Mouse (Mus musculus): ENCODE measurements around the gene Sh2d1b1. TPM values are rescaled to one million over a fixed set of nuclear protein-coding genes. Genes with fewer than 3 reads are reported as not detected.
"Not testable (repeated sequence)": the region's sequence is repeated elsewhere in the genome, so short reads cannot be mapped to it uniquely, and the experiment has no call there.

The Sh2d1b1 gene
- 0.12 and 0.43 TPM in 2 replicates for polyA plus RNA-seq (2015; fragmentation: Nextera tagmentation; extraction: Ambion mirVana)

DNA sequence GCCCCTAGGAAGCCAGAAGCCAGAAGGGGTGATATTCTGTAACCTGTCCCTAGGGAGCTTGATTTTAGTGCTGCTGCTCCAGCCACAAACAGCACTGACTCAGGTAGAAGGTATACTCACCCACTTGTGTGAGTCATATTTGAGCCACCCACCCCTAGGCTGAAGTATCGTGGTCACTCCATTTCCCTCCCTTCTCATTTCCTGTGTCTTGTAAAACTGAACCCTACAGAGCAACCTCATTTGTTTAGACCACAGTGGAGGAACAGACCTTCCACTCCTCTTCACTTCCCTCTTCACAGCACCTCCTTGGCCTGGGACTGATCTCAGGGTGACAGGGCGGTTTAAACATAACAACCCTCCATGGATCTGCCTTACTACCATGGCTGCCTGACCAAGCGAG is at the start of gene Sh2d1b1:
Gene Sh2d1b1 (plus strand): TSS at position 305 of the 400 bp plus-strand sequence.
- 72% methylated on average over 2 of the region's 3 CpGs for WGBS
- Histone ChIP-seq H3K4me1 (ENCODE audit: control insufficient read depth, insufficient read depth, low read length) (no peaks in the 10 kb centered on the region), H3K27ac (ENCODE audit: low read length) (no peak within 1 kb of the TSS), H3K4me3 (replicated peaks; ENCODE audit: low read length) (no peak within 1 kb of the TSS), H3K4me2 (ENCODE audit: low read depth, low read length) (no peak within 1 kb of the TSS), H3K36me3 (ENCODE audit: control insufficient read depth, insufficient read depth, low read length) (no peaks in the 10 kb centered on the region), H3K27me3 (ENCODE audit: control insufficient read depth, insufficient read depth, low read length) (no peaks in the 10 kb centered on the region), H3K9ac (ENCODE audit: low read length) (no peak within 1 kb of the TSS), H3K9me3 (replicated peaks; ENCODE audit: control insufficient read depth, low read length) (no peaks in the 10 kb centered on the region)
- ATAC-seq (ENCODE audit: insufficient read depth, low FRiP score) = no peak

DNA sequence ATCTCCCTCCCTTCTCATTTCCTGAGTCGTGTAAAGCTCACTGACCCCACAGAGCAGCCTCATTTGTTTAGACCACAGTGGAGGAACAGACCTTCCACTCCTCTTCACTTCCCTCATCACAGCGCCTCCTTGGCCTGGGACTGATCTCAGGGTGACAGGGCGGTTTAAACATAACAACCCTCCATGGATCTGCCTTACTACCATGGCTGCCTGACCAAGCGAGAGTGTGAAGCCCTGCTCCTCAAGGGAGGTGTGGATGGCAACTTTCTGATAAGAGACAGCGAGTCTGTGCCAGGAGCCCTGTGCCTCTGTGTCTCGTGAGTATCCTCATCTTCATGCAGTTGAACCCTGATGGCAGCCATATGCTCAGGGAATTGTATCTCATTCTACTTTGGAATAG is 44.4 kb upstream of the Sh2d1b1 start, which contains the start of gene Sh2d1b2:
Gene Sh2d1b2 (plus strand): TSS at position 62 of the 400 bp plus-strand sequence.
- H3K9me3 ChIP-seq (replicated peaks; ENCODE audit: control insufficient read depth, low read length); H3K4me2 ChIP-seq (ENCODE audit: low read depth, low read length); H3K27me3 ChIP-seq (ENCODE audit: control insufficient read depth, insufficient read depth, low read length); H3K36me3 ChIP-seq (ENCODE audit: control insufficient read depth, insufficient read depth, low read length); ATAC-seq (ENCODE audit: insufficient read depth, low FRiP score); H3K27ac ChIP-seq (ENCODE audit: low read length); H3K4me3 ChIP-seq (replicated peaks; ENCODE audit: low read length); H3K4me1 ChIP-seq (ENCODE audit: control insufficient read depth, insufficient read depth, low read length); H3K9ac ChIP-seq (ENCODE audit: low read length): not testable (repeated sequence)
- WGBS = 66% methylated on average over 5 of the region's 6 CpGs

DNA sequence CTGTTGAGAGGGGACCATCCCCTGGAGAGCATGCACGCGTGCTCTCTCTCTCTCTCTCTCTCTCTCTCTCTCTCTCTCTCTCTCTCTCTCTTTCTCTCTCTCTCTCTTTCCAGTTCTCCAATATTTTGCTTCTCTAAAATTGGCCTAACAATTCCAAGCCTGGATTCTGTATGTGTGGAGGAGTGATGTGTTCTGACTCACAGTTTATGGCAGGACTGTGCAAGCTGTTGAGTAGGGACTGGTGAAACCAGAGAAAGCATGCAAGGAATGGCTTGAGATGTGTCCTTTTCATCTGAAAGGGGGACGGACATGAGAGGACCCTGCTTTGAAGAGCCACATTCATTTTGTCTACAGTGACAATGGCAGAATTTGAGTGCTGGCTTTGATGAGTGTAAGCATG is 32.1 kb upstream of the Sh2d1b1 start:
- 85% methylated on average over 3 of the region's 3 CpGs for WGBS
- Histone ChIP-seq H3K36me3 (ENCODE audit: control insufficient read depth, insufficient read depth, low read length) (no peaks in the 10 kb centered on the region), H3K27me3 (ENCODE audit: control insufficient read depth, insufficient read depth, low read length) (no peaks in the 10 kb centered on the region), H3K9ac (ENCODE audit: low read length) (no peak overlapping the region), H3K9me3 (replicated peaks; ENCODE audit: control insufficient read depth, low read length) (no peaks in the 10 kb centered on the region), H3K27ac (ENCODE audit: low read length) (no peak overlapping the region), H3K4me2 (ENCODE audit: low read depth, low read length) (no peak overlapping the region), H3K4me1 (ENCODE audit: control insufficient read depth, insufficient read depth, low read length) (no peaks in the 10 kb centered on the region), H3K4me3 (replicated peaks; ENCODE audit: low read length) (no peak overlapping the region)
- ATAC-seq (ENCODE audit: insufficient read depth, low FRiP score) = no peak

DNA sequence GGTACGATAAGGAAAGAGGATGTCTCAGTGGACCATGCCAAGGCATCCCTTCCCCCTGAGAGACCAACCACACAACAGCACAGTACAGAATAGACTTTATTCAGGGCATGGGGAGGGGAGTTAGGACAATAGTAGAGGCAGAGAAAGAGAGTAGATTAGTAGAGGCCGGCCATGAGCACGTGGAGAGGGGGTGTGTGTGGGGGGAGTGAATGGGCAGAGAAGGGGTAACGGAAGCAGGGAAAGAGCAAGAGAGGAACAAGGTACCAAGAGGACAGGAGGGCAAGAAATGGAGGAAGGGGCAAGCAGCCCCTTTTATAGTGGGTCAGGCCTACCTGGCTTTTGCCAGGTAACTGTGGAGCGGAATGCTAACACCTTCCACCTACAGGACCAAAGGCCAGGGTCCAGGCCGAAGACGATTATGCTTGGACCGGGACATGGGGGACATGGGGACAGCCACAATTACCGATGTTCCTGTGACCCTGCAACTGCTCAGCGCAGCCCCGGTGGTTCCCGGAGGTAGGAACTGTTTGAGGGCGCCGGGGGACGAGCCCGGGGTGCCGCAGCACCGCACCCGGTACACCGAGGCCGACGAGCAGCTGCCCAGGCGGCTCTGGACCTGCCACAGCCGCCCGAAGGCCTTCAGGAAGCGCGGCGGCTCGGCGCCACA is 22.1 kb upstream of the Sh2d1b1 start:
- Histone ChIP-seq H3K4me2 (ENCODE audit: low read depth, low read length) (peak overlapping the region; percentile 69), H3K36me3 (ENCODE audit: control insufficient read depth, insufficient read depth, low read length) (no peaks in the 10 kb centered on the region), H3K9ac (ENCODE audit: low read length) (peak overlapping the region; percentile 82), H3K27me3 (ENCODE audit: control insufficient read depth, insufficient read depth, low read length) (no peaks in the 10 kb centered on the region), H3K9me3 (replicated peaks; ENCODE audit: control insufficient read depth, low read length) (no peaks in the 10 kb centered on the region), H3K4me3 (replicated peaks; ENCODE audit: low read length) (peak overlapping the region; percentile 63), H3K4me1 (ENCODE audit: control insufficient read depth, insufficient read depth, low read length) (no peaks in the 10 kb centered on the region), H3K27ac (ENCODE audit: low read length) (no peak overlapping the region)
- ATAC-seq (ENCODE audit: insufficient read depth, low FRiP score) = peak; percentile 44; the same call in 1 of the 2 replicates
- 26% methylated on average over 30 of the region's 30 CpGs for WGBS

DNA sequence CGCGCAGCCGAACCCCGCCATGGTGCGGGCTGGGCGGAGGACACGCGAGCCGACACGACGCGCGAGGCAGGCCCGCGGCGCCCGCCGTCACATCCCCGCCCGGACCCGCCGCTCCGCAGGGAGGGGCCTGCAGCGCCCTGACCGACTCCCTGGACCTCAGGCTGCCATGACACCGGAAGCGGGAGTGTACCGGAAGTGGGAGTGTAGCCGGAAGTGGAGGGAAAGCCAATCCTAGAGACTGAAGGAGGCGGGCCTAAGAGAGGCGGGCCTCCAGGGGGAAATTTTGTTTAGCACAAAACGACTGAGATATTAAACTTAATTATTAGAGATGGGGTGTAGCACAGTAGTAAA is 21.6 kb upstream of the Sh2d1b1 start:
- Histone ChIP-seq H3K4me1 (ENCODE audit: control insufficient read depth, insufficient read depth, low read length) (no peaks in the 10 kb centered on the region), H3K9ac (ENCODE audit: low read length) (peak overlapping the region; percentile 82), H3K27me3 (ENCODE audit: control insufficient read depth, insufficient read depth, low read length) (no peaks in the 10 kb centered on the region), H3K9me3 (replicated peaks; ENCODE audit: control insufficient read depth, low read length) (no peaks in the 10 kb centered on the region), H3K36me3 (ENCODE audit: control insufficient read depth, insufficient read depth, low read length) (no peaks in the 10 kb centered on the region), H3K27ac (ENCODE audit: low read length) (no peak overlapping the region), H3K4me2 (ENCODE audit: low read depth, low read length) (peak overlapping the region; percentile 69), H3K4me3 (replicated peaks; ENCODE audit: low read length) (peak overlapping the region; percentile 63)
- ATAC-seq (ENCODE audit: insufficient read depth, low FRiP score) = peak; percentile 96
- WGBS = 4% methylated on average over 29 of the region's 32 CpGs

DNA sequence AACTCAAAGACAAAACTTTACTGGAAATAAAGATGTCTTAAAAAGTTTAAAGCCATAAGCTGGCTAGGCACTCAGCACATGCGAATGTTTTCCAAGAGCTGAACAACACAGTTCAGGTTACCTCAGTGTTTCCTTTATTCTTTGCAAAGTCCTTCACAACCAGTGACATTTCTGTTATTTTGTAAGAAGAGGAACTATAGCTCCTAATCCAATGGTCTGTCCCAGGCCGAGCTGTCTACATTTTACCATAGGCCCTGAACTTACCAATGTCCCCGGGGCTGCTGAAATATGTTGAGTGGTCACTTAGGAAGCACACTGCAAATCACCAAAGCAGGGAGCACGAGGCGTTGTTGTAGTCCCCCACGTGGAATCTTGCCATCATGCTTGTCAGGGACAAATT is 6.8 kb upstream of the Sh2d1b1 start:
- Histone ChIP-seq H3K9ac (ENCODE audit: low read length) (no peak overlapping the region), H3K36me3 (ENCODE audit: control insufficient read depth, insufficient read depth, low read length) (no peaks in the 10 kb centered on the region)
- ATAC-seq (ENCODE audit: insufficient read depth, low FRiP score) = no peak

DNA sequence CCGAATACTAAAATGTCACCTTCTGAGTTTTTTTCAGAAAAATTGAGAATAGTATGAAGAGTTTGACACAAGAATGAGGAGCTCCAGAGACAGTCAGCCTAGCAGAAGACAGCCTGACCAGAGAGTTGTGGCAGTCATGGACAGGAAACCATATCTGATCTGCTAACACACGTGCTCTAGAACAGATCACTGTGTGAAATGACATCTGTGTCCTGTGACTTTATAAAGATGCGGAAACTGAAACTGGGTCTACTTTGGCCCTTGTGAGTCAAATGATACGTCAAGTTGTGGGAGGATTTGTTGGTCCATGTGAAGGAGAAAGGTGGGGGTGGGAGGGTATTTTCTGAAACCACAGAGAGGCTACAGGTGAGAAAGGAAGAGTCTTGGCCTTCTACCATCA is 6.4 kb upstream of the Sh2d1b1 start:
- Histone ChIP-seq H3K4me3 (replicated peaks; ENCODE audit: low read length) (no peak overlapping the region), H3K4me1 (ENCODE audit: control insufficient read depth, insufficient read depth, low read length) (no peaks in the 10 kb centered on the region), H3K4me2 (ENCODE audit: low read depth, low read length) (no peak overlapping the region), H3K36me3 (ENCODE audit: control insufficient read depth, insufficient read depth, low read length) (no peaks in the 10 kb centered on the region), H3K27me3 (ENCODE audit: control insufficient read depth, insufficient read depth, low read length) (no peaks in the 10 kb centered on the region), H3K9ac (ENCODE audit: low read length) (no peak overlapping the region), H3K9me3 (replicated peaks; ENCODE audit: control insufficient read depth, low read length) (no peaks in the 10 kb centered on the region), H3K27ac (ENCODE audit: low read length) (no peak overlapping the region)
- WGBS = 76% methylated on average over 4 of the region's 4 CpGs
- ATAC-seq (ENCODE audit: insufficient read depth, low FRiP score) = no peak

More for the DNA sequence above, 6.8 kb upstream of the Sh2d1b1 start:
- Histone ChIP-seq H3K4me3 (replicated peaks; ENCODE audit: low read length) (no peak overlapping the region), H3K27ac (ENCODE audit: low read length) (no peak overlapping the region), H3K9me3 (replicated peaks; ENCODE audit: control insufficient read depth, low read length) (no peaks in the 10 kb centered on the region), H3K27me3 (ENCODE audit: control insufficient read depth, insufficient read depth, low read length) (no peaks in the 10 kb centered on the region), H3K4me2 (ENCODE audit: low read depth, low read length) (no peak overlapping the region), H3K4me1 (ENCODE audit: control insufficient read depth, insufficient read depth, low read length) (no peaks in the 10 kb centered on the region)
- 84% methylated on average over 6 of the region's 6 CpGs for WGBS

DNA sequence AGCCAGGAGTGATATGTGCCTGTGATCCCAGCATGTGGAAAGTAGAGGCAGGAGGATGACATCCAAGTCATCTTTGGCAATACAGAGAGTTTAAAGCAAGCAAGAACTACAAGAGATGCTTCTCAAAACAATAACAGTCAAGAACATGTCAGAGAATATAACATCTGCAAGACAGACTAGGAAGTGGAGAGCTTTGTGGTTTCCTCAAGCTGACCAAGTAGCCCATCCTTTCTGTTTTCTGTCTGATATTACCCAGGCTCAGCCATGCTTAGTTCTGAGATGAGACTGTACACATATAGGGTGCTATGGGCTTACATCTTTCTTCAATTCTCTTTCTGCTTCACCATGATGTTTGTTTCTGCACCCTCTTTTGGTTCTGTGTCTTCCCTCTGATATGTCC is 3.9 kb upstream of the Sh2d1b1 start:
- Histone ChIP-seq H3K9ac (ENCODE audit: low read length) (no peak overlapping the region), H3K9me3 (replicated peaks; ENCODE audit: control insufficient read depth, low read length) (no peaks in the 10 kb centered on the region), H3K4me1 (ENCODE audit: control insufficient read depth, insufficient read depth, low read length) (no peaks in the 10 kb centered on the region), H3K27me3 (ENCODE audit: control insufficient read depth, insufficient read depth, low read length) (no peaks in the 10 kb centered on the region), H3K4me2 (ENCODE audit: low read depth, low read length) (no peak overlapping the region), H3K36me3 (ENCODE audit: control insufficient read depth, insufficient read depth, low read length) (no peaks in the 10 kb centered on the region), H3K27ac (ENCODE audit: low read length) (no peak overlapping the region), H3K4me3 (replicated peaks; ENCODE audit: low read length) (no peak overlapping the region)
- no peak for ATAC-seq (ENCODE audit: insufficient read depth, low FRiP score)

DNA sequence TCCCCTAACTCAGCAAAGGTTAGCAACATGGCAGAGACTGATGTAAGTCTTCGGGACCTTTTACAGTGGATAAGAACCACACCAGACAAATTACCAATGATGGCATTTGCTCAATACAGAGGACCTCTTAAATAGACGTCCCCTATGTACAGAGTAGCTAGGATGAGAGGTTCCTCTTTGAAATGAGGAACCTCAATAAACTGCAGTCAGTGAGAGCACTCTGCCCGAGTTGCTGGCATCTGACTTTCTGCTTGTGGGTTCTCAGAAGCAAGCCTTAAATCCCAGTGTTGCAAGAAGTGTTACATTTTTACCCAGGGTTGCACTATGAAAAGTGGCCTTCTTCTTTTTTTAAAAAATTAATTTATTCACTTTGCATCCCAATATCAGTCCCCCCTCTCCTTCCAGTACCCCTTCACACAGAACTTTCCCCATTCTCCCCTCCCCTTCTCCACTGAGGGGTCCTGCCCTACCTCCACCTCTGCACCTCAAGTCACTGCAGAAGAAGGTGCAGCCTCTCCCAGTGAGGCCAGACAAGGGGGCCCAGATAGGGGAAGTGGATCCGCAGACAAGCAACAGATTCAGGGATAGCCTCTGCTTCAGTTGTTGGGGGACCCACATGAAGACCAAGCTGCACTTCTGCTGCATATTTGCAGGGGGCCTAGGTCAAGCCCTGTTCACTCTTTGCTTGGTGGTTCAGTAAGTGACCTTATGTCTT is 5.5 kb downstream of the Sh2d1b1 start:
- WGBS = 69% methylated on average over 4 of the region's 4 CpGs
- Histone ChIP-seq H3K36me3 (ENCODE audit: control insufficient read depth, insufficient read depth, low read length) (no peaks in the 10 kb centered on the region), H3K9me3 (replicated peaks; ENCODE audit: control insufficient read depth, low read length) (no peaks in the 10 kb centered on the region), H3K9ac (ENCODE audit: low read length) (no peak overlapping the region), H3K4me3 (replicated peaks; ENCODE audit: low read length) (no peak overlapping the region), H3K27ac (ENCODE audit: low read length) (no peak overlapping the region), H3K4me1 (ENCODE audit: control insufficient read depth, insufficient read depth, low read length) (no peaks in the 10 kb centered on the region), H3K4me2 (ENCODE audit: low read depth, low read length) (no peak overlapping the region), H3K27me3 (ENCODE audit: control insufficient read depth, insufficient read depth, low read length) (no peaks in the 10 kb centered on the region)
- ATAC-seq (ENCODE audit: insufficient read depth, low FRiP score) = no peak

Measured in stomach, embryonic 16.5 days (tissue).